Mouse (Mus musculus) stomach, postnatal 0 days (tissue): ENCODE measurements around the gene Dcst1.
A peak's percentile ranks its signal among the peaks of the same experiment; 100 is the strongest.

Source experiments
- CTCF ChIP-seq: IDR thresholded peaks from 2 replicates; pipeline ENCODE4 v1.5.1; 2016; ENCODE audit warnings: antibody characterized with exemption, low read depth, mild to moderate bottlenecking, moderate library complexity
- EP300 ChIP-seq: optimal IDR thresholded peaks from 2 replicates; pipeline ENCODE3; 2016; ENCODE audit warnings: antibody characterized with exemption

DNA sequence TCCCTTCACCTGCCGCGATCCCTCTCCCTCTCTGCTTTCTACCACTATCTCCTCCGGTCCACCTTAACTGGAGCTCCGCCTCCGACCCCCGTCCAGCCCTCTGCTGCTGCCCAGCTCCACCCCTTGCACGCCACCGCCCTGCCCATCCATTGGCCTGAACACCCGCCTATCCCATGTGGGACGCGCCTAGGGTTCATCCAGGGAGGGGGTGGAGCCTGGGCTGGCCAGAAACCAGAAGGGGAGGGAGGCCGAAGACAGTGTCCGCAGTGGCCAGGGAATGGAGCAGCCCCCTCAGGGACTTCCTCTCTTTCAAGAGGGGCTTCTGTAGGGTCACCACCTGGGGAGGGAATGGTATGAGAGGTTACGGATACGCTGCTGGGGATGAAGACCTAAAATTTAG, 28.6 kb upstream of the Dcst1 start:
- TF ChIP-seq EP300 (no peak), CTCF (peak; percentile 1; the same call in 1 of the 2 replicates)
